In the genomic region with DNA sequence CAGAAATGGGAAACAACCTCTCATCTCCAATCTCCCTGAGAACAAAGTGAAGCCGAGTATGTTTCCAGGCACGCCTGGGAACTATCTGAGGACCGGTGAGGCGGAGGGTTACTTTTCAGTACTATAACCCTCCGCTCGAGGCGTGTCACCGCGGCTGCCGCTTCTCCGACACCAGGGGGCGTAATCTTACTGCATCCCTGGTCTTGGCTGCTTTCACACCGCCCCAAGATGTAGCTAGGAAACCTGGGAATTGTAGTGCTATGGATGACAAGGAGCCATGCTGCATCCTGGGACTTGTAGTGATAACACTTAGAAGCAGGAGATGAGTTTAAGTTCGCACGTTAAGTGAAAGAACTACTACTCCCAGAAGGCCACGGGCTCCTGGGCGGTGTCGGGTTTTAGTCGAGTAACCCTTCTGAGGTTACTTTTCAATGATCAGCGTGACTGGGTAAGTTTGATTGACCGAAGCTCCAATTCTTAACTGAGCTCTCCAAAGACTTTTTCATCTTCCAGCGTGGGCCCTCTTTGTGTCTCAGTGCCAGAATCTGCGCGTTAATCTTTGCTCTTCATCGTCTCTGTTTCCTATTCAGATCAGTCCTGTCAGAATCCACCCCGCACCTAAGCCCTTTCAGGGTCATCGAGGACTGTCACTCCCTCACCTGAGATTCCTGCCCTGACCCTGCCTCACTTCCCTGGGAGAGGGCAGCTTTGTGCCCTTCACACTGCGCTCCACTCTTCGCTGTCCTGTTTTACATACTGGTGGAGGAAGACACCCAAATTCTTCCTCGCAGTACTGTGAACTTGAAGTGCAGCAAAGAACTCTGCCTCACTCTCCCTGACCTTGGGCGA, we compare ENCODE assay signal across 8 mouse cellular contexts. TPM values are rescaled to one million over a fixed set of nuclear protein-coding genes. Genes with fewer than 3 reads are reported as not detected.
DNase-seq lines count a peak whose midpoint lies in the region; ATAC-seq lines count a peak whose summit lies in the region.

Gene Pafah2, plus strand, starts transcription at position 344 of the 849 bp plus-strand sequence.

- DNase-seq in adipocyte (ENCODE audit: low spot score), result peak; percentile 97
- peak; percentile 99 for DNase-seq in embryo, embryonic 10 days (ENCODE audit: low spot score)
- peak; percentile 86 for DNase-seq in gastrocnemius, postnatal 10 days
- peak; percentile 98 for DNase-seq in induced T-regulatory cell, adult 2 months (ENCODE audit: low read depth)
- peak; percentile 99 for DNase-seq in left cerebral cortex, adult 9 months (ENCODE audit: low spot score in 2 of 2)
- DNase-seq in right cerebral cortex, postnatal 14 days, result peak; percentile 90
- DNase-seq in urinary bladder, postnatal 36 days (ENCODE audit: low spot score in 2 of 2), result peak; percentile 90 to 92

- ATAC-seq in megakaryocyte progenitor cell, adult 5-6 weeks (replicated peaks; ENCODE audit: poor library complexity), result peak; percentile 97

RNA-seq across cellular contexts. Expression of gene Pafah2, which starts in this region (rescaled TPM):
- 1 to 10 TPM; 2.4 to 2.9 TPM for total RNA-seq in gastrocnemius, postnatal 10 days (2021)
- 14.0 and 21.2 TPM in 2 replicates for total RNA-seq in megakaryocyte progenitor cell, adult 5-6 weeks (2015)
- 14.5 and 16.2 TPM in 2 replicates for total RNA-seq in megakaryocyte progenitor cell, adult 5-6 weeks (2017)

Comparison
In these comparisons a context has a peak if more than half of its experiments do, and no peak if none do; other contexts are left out.
1. Peak in every context shown above with its lines: DNase-seq and ATAC-seq.